Mouse (Mus musculus): ENCODE results near the gene Ttc39b.

Ttc39b gene

GRCm38 (mm10) chr4:83228664-83229283, 95.3 kb downstream of the Ttc39b start:
- no peak for DNase-seq (ENCODE audit: low spot score)

DNA sequence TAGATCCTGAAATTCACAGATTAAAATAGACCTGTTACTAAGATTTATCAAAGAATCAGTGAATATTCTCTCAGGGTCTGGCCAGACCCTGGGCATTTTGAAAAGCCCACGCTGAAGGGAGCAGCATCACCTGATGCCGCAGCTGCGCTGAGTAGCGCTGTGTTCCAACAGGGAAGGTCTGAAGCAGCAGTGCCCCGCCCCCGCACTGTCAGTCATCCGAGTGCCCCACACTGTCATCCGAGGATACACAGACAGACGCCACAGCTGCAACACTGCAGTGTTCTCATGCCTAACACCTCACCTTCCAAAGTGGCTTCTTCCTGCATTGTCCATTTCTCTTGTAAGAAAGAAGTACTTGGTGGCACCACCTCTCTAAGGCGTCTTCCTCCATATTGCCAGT, 96.0 kb downstream of the Ttc39b start:
- DNase-seq (ENCODE audit: low spot score): no peak

- no peak for DNase-seq (ENCODE audit: low spot score)
Observed at GRCm38 (mm10) chr4:83225633-83226360, 98.3 kb downstream of the Ttc39b start.

DNA sequence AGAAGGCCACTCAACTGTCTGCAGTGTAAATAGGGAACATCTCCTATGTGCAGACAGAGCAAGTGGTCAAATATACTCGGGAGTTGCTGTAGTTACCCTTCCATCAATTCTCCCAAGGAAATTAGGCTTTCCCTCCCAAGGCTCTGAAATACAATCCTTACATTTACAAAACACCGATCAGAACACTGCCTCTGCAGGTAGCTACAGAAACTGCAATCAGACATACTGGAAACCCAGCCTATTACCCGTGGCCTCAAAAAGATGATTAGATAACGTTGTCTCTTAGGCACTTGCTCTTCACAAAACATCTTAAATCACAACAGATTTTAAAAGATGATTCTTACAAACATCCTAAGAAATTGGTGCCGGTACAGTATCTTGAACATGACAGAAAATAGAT, 99.8 kb downstream of the Ttc39b start:
- no peak for DNase-seq (ENCODE audit: low spot score)

- DNase-seq (ENCODE audit: low spot score): no peak
Observed at GRCm38 (mm10) chr4:83223197-83223596, 100.9 kb downstream of the Ttc39b start.

DNA sequence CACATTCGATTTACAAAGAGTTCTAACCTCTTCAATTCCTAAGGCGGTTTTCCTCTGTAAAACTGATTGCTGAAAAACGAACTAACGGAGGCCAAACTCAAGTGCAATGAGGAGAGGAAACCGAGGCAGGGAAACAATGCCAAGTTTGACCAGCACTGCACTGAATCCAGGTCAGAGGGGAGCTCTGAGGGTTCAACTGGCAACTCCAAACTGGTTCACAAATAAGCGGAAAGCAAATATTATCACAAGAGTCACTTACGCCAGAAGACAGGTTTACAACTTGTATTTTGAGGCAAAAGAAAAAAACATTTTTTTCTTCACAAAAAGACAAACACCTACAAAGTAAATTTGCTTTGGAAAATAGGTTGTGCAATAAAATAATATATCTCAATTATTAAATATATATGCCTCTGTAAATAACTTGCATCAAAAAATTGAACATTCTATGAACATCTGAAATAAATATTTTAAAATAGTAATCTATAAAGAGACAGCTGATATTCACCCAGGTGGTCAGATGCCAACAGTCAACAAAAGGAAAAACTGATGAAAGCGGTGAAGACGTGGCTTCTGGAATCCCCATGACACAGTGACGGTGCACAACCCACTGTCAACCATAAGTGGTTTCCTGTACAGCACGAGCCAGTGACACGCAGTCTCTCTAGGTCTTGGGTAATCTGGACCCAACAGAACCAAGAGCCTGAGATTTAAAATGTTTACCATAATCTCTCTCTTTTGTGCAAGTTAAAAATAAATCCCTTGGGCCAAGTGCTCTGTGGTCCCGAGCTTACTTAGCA, 103.1 kb downstream of the Ttc39b start:
- DNase-seq (ENCODE audit: low spot score): no peak

DNA sequence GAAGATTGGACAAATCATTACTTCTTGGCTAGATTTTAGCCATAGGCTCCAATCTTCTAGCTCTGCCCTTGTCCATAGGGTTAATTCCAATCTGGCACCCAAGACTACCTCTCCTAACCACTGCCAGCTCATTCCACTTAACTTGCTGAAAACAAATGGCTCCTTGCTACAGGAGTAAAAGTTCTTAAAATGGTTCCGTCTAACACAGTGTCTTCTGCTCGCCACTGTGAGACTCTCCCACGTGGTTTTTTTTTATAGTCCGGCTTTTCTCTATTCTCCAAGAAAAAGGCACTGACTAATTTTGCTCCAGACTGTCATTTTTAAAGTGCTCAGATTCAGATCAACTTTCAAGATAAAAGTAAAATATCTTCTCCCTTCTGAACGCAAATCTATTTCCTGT, 104.8 kb downstream of the Ttc39b start:
- DNase-seq (ENCODE audit: low spot score): no peak

DNA sequence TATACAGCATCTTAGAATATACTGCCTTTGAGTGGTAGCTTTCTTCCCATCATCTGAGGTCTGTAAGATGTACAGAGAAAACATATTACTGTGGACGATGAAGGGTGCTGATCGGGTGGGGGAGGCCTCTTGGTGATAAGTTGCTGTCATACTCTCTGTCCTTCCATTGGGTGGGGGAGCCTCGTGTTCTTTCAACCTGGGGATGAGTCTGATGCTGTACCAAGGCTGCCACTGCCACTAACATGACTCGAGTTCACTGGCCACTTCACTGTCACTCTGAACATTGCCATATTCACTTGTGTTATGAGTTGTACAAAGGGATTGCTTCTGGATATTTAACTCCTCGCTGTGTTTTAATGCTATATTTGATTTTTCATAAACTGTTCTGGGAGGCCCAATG, 106.9 kb downstream of the Ttc39b start:
- no peak for DNase-seq (ENCODE audit: low spot score)

GRCm38 (mm10) chr4:83216381-83216780, 107.7 kb downstream of the Ttc39b start:
- no peak for DNase-seq (ENCODE audit: low spot score)

GRCm38 (mm10) chr4:83215776-83216175, 108.3 kb downstream of the Ttc39b start:
- no peak for DNase-seq (ENCODE audit: low spot score)

DNA sequence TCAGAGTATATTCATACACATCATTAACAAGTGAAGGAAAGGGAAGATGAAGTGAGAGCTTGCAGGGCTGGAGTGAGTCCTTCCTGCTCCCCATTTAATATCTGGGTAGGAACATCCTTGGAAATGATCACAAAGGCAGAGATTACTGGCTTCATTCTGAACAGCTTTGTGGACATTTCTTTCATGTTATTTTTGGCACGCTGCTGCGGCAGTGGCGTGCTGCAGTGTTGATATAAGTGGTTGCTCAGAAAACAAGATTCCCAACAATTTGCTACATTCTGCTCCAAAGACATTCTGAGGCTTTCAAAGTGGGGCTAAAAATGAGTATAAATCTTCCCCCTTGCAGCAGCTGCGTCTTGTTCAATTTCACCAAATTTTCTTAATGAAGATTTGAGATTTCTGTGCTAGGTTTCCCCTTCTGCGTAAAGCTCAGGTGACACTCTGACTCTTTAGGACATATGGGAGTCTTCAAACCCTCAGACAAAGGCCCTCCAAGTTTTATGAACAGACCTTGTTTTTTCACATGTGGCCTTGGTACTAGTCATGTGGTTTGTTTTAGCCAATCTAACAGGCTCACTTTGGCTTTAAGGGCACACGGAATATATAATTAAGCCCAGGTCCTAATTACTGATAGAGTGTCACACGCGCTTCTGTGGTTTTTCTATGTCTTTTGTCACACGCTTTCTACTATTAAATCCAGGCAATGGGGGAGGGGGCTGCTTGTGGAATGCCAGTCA, 109.1 kb downstream of the Ttc39b start:
- DNase-seq (ENCODE audit: low spot score): no peak

DNA sequence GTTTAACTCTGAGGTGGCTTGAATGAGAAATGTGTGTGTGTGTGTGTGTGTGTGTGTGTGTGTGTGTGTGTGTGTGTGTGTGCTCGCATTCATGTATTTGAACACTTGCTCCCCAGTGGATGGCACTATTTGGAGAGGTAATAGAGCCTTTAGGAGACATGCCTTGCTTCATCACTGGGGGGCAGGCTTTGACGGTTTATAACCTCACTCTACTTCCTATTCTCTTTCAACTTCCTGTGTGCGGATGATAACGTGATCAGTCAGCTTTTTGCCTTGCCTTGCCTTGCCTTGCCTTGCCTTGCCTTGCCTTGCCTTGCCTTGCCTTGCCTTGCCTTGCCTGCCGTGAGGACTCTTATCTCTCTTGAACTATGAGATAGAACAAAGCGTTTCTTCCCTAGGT, 110.3 kb downstream of the Ttc39b start:
- no peak for DNase-seq (ENCODE audit: low spot score)

DNA sequence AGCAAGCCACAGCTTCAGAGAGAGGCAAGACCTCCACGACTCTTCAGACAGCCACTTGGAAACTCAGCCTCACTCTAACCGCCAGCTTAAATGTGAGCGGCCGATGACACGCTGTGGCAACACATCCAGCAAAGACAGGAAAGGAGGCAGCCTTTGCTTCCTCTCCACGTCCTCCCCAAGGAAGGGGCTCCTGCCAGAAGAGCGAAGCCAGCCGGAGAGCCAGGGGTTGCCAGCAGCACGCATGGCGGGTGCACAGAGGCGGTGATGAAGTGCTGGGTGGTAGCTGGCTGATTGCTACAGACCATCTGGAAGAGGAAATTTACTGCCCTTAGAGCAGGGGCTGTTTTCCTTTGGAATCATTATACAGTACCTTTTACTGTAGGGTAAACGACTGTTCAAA, 112.3 kb downstream of the Ttc39b start:
- DNase-seq (ENCODE audit: low spot score): no peak

GRCm38 (mm10) chr4:83210437-83210836, 113.6 kb downstream of the Ttc39b start:
- DNase-seq (ENCODE audit: low spot score): no peak

DNA sequence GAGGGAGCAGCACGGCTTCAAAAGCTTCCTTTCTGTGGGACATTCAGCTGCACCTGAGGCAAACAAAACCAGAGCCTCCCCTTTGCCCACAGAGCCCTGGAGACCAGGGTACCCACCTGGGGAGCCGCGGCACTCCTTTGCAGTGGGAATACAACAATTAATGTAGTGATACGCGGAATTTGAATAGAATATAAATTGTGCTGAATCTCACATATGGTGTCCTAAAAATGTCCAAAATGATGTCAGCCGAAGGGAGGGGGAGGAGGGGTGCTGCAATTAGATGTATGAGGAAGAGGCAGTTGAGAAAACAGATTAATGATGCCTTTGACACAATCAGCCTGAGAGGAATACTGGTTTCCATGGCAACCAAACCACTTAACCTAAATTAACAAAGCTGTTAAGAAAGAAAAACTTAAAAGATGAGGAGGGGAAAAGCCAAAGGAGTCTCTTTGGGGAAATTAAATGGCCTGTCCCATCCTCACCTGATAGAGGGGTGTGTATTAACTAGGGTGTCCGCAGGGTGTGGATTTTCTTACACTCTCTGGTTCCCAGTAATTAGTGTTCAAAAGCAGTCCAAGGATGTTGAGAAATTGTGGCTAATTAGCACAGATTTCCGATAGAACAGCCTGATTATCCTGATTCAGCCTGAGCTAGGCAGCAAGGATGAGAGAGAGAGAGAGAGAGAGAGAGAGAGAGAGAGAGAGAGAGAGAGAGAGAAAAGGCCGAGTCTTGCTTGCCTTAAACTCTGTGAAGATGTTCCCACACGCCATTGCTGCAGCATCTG, 117.1 kb downstream of the Ttc39b start:
- no peak for DNase-seq (ENCODE audit: low spot score)

GRCm38 (mm10) chr4:83206416-83206802, 117.6 kb downstream of the Ttc39b start:
- DNase-seq (ENCODE audit: low spot score): no peak

- DNase-seq (ENCODE audit: low spot score): no peak
Observed at GRCm38 (mm10) chr4:83199391-83199790, 124.7 kb downstream of the Ttc39b start.

GRCm38 (mm10) chr4:83198123-83198522, 125.9 kb downstream of the Ttc39b start:
- no peak for DNase-seq (ENCODE audit: low spot score)

- no peak for DNase-seq (ENCODE audit: low spot score)
Observed at GRCm38 (mm10) chr4:83189736-83190135, 134.3 kb downstream of the Ttc39b start.

- no peak for DNase-seq (ENCODE audit: low spot score)
Observed at GRCm38 (mm10) chr4:83187324-83187723, 136.7 kb downstream of the Ttc39b start.

GRCm38 (mm10) chr4:83186448-83186847, 137.6 kb downstream of the Ttc39b start:
- DNase-seq (ENCODE audit: low spot score): no peak

Data from urinary bladder, postnatal 25 days (tissue).